Mouse (Mus musculus): Measurements from ENCODE around the gene E330014E10Rik. TPM values are rescaled to one million over a fixed set of nuclear protein-coding genes. Genes with fewer than 3 reads are reported as not detected.

The E330014E10Rik gene
- polyA plus RNA-seq (2012; fragmentation: generic; extraction: Trizol): not detected

DNA sequence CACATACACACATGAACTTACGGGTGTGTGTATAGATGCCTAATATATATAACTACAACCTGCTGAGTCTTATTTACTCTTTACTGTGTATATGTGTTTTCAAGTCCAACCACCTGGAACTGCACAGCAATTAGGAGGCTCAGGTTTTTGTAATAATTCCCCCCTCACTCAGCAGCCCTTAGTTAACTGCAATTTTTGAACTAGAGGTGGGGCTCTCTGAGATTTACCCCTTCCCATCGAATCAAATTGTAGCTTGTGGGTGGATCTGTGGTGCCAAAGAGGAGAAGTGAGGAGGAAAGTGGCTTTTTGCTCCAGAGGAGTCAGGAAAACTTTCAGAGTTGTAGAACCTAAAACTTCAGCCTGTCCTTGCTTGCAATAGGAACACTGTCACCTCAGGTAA is at the start of gene E330014E10Rik:
E330014E10Rik (plus strand) TSS at position 301 of the 400 bp plus-strand sequence.

GRCm38 (mm10) chr5:95736073-95736472 is 39.7 kb upstream of the E330014E10Rik start, which contains the start of gene Gm7978:
Gm7978 (minus strand) TSS chr5:95736173.

GRCm38 (mm10) chr5:95741714-95742113 is 34.1 kb upstream of the E330014E10Rik start, which contains the start of gene Gm7982:
Gm7982 (plus strand) TSS chr5:95742014.

Other genes with a start within 250 kb of the E330014E10Rik start
- not detected for gene Gm7971, start 181.1 kb upstream of the E330014E10Rik start, polyA plus RNA-seq (2012; fragmentation: generic; extraction: Trizol)
- gene Gm7978, start 39.8 kb upstream of the E330014E10Rik start, polyA plus RNA-seq (2012; fragmentation: generic; extraction: Trizol): not detected
- not detected for gene Gm7982, start 34.0 kb upstream of the E330014E10Rik start, polyA plus RNA-seq (2012; fragmentation: generic; extraction: Trizol)
- gene Cxcl13, start 181.0 kb downstream of the E330014E10Rik start, polyA plus RNA-seq (2012; fragmentation: generic; extraction: Trizol): under 1 TPM in 1 of 2 experiments, not detected in 1; 0.06 TPM